Mouse (Mus musculus) A20 (cell line): ENCODE measurements around the gene Srgn.
"Not testable (repeated sequence)": the region's sequence is repeated elsewhere in the genome, so short reads cannot be mapped to it uniquely, and the experiment has no call there.

Source experiments
- DNase-seq: peaks from one replicate; pipeline ENCODE4 v3.0.0-alpha.2; 2011; ENCODE audit warnings: low read depth, low spot score

Srgn gene

GRCm38 (mm10) chr10:62521763-62522162, 5.5 kb downstream of the Srgn start:
- DNase-seq: no peak

- no peak for DNase-seq
These were observed 6.3 kb downstream of the Srgn start for GRCm38 (mm10) chr10:62520911-62521310.

GRCm38 (mm10) chr10:62517511-62517910, 9.7 kb downstream of the Srgn start:
- no peak for DNase-seq

- no peak for DNase-seq
These were observed 14.4 kb downstream of the Srgn start for GRCm38 (mm10) chr10:62512855-62513254.

DNA sequence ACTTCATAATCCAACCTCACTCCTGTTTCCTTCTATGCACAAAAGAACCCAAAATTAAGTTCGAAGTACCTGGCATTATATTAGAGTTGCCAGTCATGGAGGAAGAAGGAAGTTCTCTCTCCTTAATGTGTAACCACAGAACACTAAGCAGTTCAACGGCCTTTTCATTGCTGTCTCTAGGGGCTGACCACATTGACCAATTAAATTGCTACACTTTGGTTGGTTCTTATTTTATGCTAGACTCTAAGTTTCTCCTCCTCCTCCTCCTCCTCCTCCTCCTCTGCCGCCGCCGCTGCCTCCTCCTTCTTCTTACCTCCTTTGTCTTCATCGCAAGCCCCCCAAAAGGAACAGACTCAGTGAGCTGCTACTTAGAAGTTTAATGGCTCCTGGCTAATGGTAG, 15.7 kb downstream of the Srgn start:
- no peak for DNase-seq

DNA sequence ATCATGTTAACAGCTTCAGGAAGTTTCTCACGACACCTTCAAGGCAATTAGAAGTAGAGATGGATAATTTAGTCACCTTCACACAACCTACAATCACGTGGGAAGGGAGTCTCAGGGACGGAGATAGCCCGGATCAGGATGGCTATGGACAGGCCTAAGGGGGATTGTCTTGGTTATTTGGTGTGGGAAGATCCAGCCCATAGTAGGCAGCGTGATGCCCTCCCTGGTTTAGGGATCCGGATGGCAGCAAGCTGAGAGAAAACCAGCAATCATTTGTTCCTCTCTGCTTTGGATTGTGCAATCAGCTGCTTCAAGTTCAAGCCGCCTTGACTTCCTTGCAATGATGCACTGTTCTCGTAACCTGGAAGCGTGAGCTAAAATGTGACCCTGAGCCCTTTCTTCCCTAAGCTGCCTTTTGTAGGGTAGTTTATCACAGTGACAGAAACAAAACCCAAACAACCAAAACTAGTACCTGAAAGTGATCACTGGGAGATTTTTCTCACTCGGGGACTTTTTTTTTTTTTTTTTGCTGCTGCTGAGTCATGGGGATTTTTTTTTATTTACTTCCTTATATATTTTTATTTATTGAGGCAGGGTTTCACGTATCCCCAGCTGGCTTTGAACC, 18.1 kb downstream of the Srgn start:
- peak; percentile 72 for DNase-seq

- DNase-seq: peak; percentile 33
These were observed 18.8 kb downstream of the Srgn start for GRCm38 (mm10) chr10:62508459-62508858.

- DNase-seq: peak; percentile 84
These were observed 19.5 kb downstream of the Srgn start for GRCm38 (mm10) chr10:62507591-62508308.

- DNase-seq: peak; percentile 57
These were observed 20.2 kb downstream of the Srgn start for GRCm38 (mm10) chr10:62507071-62507470.

GRCm38 (mm10) chr10:62506019-62506556, 21.2 kb downstream of the Srgn start:
- peak; percentile 91 for DNase-seq

- DNase-seq: peak; percentile 72
These were observed 21.8 kb downstream of the Srgn start for GRCm38 (mm10) chr10:62505224-62505983.

GRCm38 (mm10) chr10:62503836-62504628, 23.2 kb downstream of the Srgn start:
- peak; percentile 78 for DNase-seq

- DNase-seq: peak; percentile 69
These were observed 23.9 kb downstream of the Srgn start for GRCm38 (mm10) chr10:62503353-62503752.

- DNase-seq: peak; percentile 62
These were observed 25.3 kb downstream of the Srgn start for GRCm38 (mm10) chr10:62501951-62502350.

- DNase-seq: peak; percentile 87
These were observed 26.2 kb downstream of the Srgn start for GRCm38 (mm10) chr10:62500916-62501615.

- DNase-seq: peak; percentile 84
These were observed 26.9 kb downstream of the Srgn start for GRCm38 (mm10) chr10:62500088-62500915.

DNA sequence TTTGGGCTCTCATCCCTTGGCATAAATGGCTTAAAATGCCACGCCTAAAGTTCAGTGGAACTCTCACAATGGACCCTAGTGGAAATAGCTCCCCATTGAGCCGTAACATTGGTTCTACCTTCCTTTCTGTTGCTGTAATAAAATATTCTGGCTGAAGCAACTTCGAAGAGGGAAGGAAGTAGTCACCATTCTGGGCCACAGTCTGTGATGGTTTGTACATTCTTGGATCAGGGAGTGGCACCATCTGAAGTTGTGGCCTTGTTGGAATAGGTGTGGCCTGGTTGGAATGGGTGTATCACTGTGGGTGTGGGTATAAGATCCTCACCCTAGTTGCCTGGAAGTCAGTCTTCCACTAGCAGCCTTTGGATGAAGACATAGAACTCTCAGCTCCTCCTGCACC, 35.6 kb downstream of the Srgn start:
- not testable (repeated sequence) for DNase-seq

DNA sequence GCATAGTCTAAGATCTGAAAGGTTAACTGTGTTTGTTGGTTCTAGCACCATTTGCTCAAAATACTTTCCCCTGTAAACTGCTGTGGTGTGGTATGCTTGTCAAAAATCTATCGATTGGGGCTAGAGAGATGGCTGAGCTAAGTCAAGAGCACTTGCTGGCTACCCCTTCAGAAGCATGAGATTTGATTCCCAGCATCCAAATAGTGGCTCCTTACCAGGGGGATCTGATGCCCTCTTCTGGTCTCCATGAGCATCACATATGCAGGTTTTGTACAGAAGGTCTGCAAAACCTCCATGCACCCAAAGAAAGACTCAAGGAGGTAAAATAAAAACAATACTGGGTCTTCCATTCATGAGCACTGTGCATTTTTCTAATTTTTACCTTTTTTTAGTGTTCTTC, 39.0 kb downstream of the Srgn start:
- DNase-seq: peak; percentile 63

- DNase-seq: peak; percentile 98
These were observed 40.4 kb downstream of the Srgn start, which contains the start of gene Vps26a for GRCm38 (mm10) chr10:62486618-62487415. Vps26a (minus strand) TSS chr10:62486805.
